Mouse (Mus musculus): ENCODE data around the gene Grid1. TPM values are rescaled to one million over a fixed set of nuclear protein-coding genes. Genes with fewer than 3 reads are reported as not detected.

Gene Grid1
- polyA plus RNA-seq, 1 experiment from 2014 or later, result 1.5 TPM

GRCm38 (mm10) chr14:35313380-35314299 lies 493.7 kb downstream of the Grid1 start:
- Histone ChIP-seq H3K27ac (no peak overlapping the region), H3K27me3 (no peaks in the 10 kb centered on the region), H3K4me2 (no peak overlapping the region), H3K9ac (no peak overlapping the region), H3K4me1 (no peaks in the 10 kb centered on the region), H3K9me3 (no peaks in the 10 kb centered on the region), H3K36me3 (replicated peaks) (no peaks in the 10 kb centered on the region), H3K4me3 (replicated peaks) (no peak overlapping the region)
- 82% methylated on average over 5 of the region's 5 CpGs for WGBS
- ATAC-seq (ENCODE audit: low FRiP score), result no peak

DNA sequence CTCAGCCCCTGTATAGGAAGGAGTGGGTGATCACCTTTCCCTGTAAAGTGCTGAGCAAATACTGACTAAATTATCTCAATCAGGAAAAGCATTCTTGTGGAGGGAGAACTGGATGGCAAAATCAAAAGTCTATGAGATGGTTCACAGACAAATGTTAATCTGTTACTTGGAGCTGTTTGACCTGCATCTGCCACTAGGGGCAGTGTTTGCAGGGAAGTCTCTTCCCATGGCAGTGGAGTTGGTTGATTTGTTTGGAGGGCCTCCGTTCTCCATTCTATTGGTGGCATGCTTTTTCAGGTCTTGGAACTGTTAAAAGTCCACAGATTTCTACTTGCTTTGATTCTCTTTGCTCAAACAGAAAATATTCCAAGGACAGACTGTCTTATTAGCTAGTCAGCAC lies 506.4 kb downstream of the Grid1 start:
- Histone ChIP-seq H3K27me3 (no peaks in the 10 kb centered on the region), H3K4me1 (no peaks in the 10 kb centered on the region), H3K9me3 (no peaks in the 10 kb centered on the region), H3K27ac (no peak overlapping the region), H3K4me2 (no peak overlapping the region), H3K36me3 (replicated peaks) (no peaks in the 10 kb centered on the region), H3K4me3 (replicated peaks) (no peak overlapping the region), H3K9ac (no peak overlapping the region)
- no peak for ATAC-seq (ENCODE audit: low FRiP score)
- WGBS, result 59% methylated on average over 1 of the region's 1 CpGs

DNA sequence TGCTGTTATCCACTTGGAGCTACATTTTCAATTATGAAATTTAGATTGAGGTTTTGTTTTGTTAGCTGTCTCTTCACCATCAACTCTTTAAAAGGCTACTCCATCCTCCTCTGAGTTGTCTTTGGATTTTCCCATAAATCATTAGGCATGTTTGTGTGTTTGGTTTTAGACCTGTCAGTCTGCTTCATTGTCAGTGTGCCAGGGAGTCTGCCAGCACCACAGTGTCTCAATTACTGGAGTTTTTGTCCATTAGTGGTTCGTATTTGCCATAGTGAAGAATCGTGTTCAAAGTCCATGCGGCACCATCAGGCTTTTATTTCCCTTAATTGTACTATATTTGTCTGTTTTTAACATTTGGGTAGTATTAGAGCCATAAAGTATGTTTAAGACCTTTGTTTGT lies 516.7 kb downstream of the Grid1 start:
- H3K27me3 ChIP-seq, result no peaks in the 10 kb centered on the region
- no peaks in the 10 kb centered on the region for H3K4me1 ChIP-seq
- no peaks in the 10 kb centered on the region for H3K36me3 ChIP-seq (replicated peaks)
- no peak overlapping the region for H3K27ac ChIP-seq
- no peak overlapping the region for H3K4me2 ChIP-seq
- H3K9ac ChIP-seq, result no peak overlapping the region
- 74% methylated on average over 3 of the region's 3 CpGs for WGBS
- H3K4me3 ChIP-seq (replicated peaks), result no peak overlapping the region
- no peak for ATAC-seq (ENCODE audit: low FRiP score)
- H3K9me3 ChIP-seq, result no peaks in the 10 kb centered on the region

GRCm38 (mm10) chr14:35356011-35356410 lies 536.1 kb downstream of the Grid1 start:
- no peak overlapping the region for H3K27ac ChIP-seq
- H3K27me3 ChIP-seq, result no peaks in the 10 kb centered on the region
- 73% methylated on average over 3 of the region's 3 CpGs for WGBS
- no peaks in the 10 kb centered on the region for H3K36me3 ChIP-seq (replicated peaks)
- no peak for ATAC-seq (ENCODE audit: low FRiP score)
- H3K4me2 ChIP-seq, result no peak overlapping the region
- no peaks in the 10 kb centered on the region for H3K4me1 ChIP-seq
- H3K4me3 ChIP-seq (replicated peaks), result no peak overlapping the region
- H3K9me3 ChIP-seq, result no peaks in the 10 kb centered on the region
- no peak overlapping the region for H3K9ac ChIP-seq

- no peaks in the 10 kb centered on the region for H3K27me3 ChIP-seq
- no peak overlapping the region for H3K9ac ChIP-seq
- no peak for ATAC-seq (ENCODE audit: low FRiP score)
- H3K4me2 ChIP-seq, result no peak overlapping the region
- no peaks in the 10 kb centered on the region for H3K4me1 ChIP-seq
- H3K36me3 ChIP-seq (replicated peaks), result no peaks in the 10 kb centered on the region
- WGBS, result 86% methylated on average over 6 of the region's 6 CpGs
- H3K4me3 ChIP-seq (replicated peaks), result no peak overlapping the region
- H3K27ac ChIP-seq, result no peak overlapping the region
- H3K9me3 ChIP-seq, result no peaks in the 10 kb centered on the region
Observed at GRCm38 (mm10) chr14:35356480-35357085, 536.7 kb downstream of the Grid1 start.

DNA sequence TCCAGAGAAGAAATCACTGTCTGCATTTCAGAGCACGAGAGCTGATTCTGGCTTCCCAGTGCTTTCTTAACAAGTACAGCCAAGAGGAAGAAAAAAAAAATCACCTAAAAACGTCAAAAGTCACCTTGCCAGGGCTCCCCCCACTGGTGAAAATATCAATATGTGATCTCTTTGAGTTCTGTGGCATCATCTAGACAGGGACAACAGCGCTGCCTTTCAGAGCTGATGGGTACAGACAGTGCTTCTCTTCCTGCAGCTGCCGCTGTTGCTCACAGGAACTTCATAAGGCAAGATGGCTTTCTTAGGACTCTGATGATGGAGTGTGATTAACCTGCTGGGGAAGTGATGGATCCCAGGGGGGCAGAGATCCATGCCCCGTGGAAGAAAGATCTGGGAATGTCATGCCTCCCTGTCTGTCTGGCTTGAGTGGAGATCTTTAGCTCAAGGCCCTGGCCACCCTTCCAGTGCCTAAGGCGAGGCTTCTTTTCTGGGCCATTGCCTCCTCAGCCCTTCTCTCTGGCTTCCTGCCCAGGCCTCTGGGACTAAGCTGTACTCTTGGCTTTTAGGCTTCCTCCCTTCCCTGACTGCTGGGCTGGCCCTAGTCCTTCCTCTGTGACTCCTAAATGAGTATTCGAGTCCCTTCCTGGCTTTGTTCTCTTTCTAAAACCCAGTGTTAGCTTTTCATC lies 538.4 kb downstream of the Grid1 start:
- Histone ChIP-seq H3K27ac (no peak overlapping the region), H3K9ac (no peak overlapping the region), H3K4me1 (no peaks in the 10 kb centered on the region), H3K27me3 (no peaks in the 10 kb centered on the region), H3K4me3 (replicated peaks) (no peak overlapping the region), H3K36me3 (replicated peaks) (no peaks in the 10 kb centered on the region), H3K9me3 (no peaks in the 10 kb centered on the region), H3K4me2 (no peak overlapping the region)
- ATAC-seq (ENCODE audit: low FRiP score), result no peak
- WGBS, result 58% methylated on average over 7 of the region's 7 CpGs

GRCm38 (mm10) chr14:35365177-35365944 lies 545.5 kb downstream of the Grid1 start:
- 63% methylated on average over 8 of the region's 8 CpGs for WGBS
- no peaks in the 10 kb centered on the region for H3K36me3 ChIP-seq (replicated peaks)
- ATAC-seq (ENCODE audit: low FRiP score), result peak; percentile 23; the same call in 1 of the 2 replicates
- no peak overlapping the region for H3K4me2 ChIP-seq
- no peak overlapping the region for H3K9ac ChIP-seq
- H3K27me3 ChIP-seq, result no peaks in the 10 kb centered on the region
- peaks cover 4% of the 10 kb centered on the region; the same call in 1 of the 2 replicates for H3K4me1 ChIP-seq
- no peak overlapping the region for H3K27ac ChIP-seq
- H3K9me3 ChIP-seq, result no peaks in the 10 kb centered on the region
- no peak overlapping the region for H3K4me3 ChIP-seq (replicated peaks)

DNA sequence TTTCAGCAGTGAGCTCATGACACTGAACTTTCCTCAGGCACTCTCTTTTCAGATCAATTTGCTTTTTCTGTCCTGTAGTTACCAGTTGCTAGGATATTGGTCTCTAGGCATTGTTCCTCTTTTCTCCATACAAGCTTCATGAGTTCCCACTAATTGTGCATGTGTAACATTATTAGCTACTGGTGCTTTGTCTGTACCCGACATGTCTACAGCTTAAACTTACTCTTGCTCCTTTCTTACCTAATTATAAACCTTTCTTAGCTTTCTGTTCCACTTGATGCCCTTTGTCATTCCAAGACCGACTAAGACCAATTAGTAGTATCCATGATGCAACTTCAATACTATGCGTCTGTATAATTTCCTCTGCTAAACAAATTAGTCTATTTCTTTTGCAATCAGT lies 554.5 kb downstream of the Grid1 start:
- no peak overlapping the region for H3K27ac ChIP-seq
- H3K4me3 ChIP-seq (replicated peaks), result no peak overlapping the region
- H3K36me3 ChIP-seq (replicated peaks), result no peaks in the 10 kb centered on the region
- ATAC-seq (ENCODE audit: low FRiP score), result peak; percentile 75; the same call in 1 of the 2 replicates
- H3K9ac ChIP-seq, result no peak overlapping the region
- 0 out of 2 replicates have a peak, but pooled peaks cover 6% of the 10 kb centered on the region for H3K9me3 ChIP-seq
- H3K27me3 ChIP-seq, result no peaks in the 10 kb centered on the region
- no peak overlapping the region for H3K4me2 ChIP-seq
- H3K4me1 ChIP-seq, result no peaks in the 10 kb centered on the region
- WGBS, result 37% methylated on average over 3 of the region's 3 CpGs

DNA sequence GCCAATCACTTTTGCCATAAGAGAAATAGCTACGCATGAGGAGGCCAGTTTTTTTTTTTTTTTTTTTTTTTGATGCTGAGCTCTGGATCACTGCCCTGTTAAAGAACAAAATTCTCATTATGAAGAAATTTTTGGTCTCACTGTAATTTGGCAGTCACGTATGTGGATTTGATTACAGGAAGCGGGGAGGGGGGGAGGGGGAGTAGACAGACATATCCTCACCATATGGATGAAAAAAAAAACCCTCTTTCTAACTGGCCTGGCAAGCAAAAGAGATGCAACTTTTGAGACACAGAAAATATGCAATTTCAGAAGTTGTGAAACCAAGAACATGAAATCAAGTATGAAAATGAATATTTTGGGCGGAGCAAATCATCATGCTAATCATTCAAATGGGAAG lies 573.7 kb downstream of the Grid1 start:
- Histone ChIP-seq H3K9me3 (no peaks in the 10 kb centered on the region), H3K36me3 (replicated peaks) (no peaks in the 10 kb centered on the region), H3K27ac (no peak overlapping the region), H3K4me2 (no peak overlapping the region), H3K4me3 (replicated peaks) (no peak overlapping the region), H3K4me1 (no peaks in the 10 kb centered on the region), H3K9ac (no peak overlapping the region), H3K27me3 (no peaks in the 10 kb centered on the region)
- no peak for ATAC-seq (ENCODE audit: low FRiP score)
- 83% methylated on average over 4 of the region's 4 CpGs for WGBS

GRCm38 (mm10) chr14:35404249-35404908 lies 584.5 kb downstream of the Grid1 start:
- H3K4me1 ChIP-seq, result no peaks in the 10 kb centered on the region
- ATAC-seq (ENCODE audit: low FRiP score), result no peak
- H3K27me3 ChIP-seq, result no peaks in the 10 kb centered on the region
- H3K9ac ChIP-seq, result no peak overlapping the region
- H3K4me2 ChIP-seq, result no peak overlapping the region
- H3K4me3 ChIP-seq (replicated peaks), result no peak overlapping the region
- H3K27ac ChIP-seq, result no peak overlapping the region
- 77% methylated on average over 3 of the region's 3 CpGs for WGBS
- H3K36me3 ChIP-seq (replicated peaks), result no peaks in the 10 kb centered on the region
- H3K9me3 ChIP-seq, result no peaks in the 10 kb centered on the region

GRCm38 (mm10) chr14:35430259-35430658 lies 610.4 kb downstream of the Grid1 start:
- Histone ChIP-seq H3K4me2 (no peak overlapping the region), H3K9ac (no peak overlapping the region), H3K27me3 (no peaks in the 10 kb centered on the region), H3K36me3 (replicated peaks) (no peaks in the 10 kb centered on the region), H3K27ac (no peak overlapping the region), H3K9me3 (no peaks in the 10 kb centered on the region), H3K4me3 (replicated peaks) (no peak overlapping the region), H3K4me1 (no peaks in the 10 kb centered on the region)
- ATAC-seq (ENCODE audit: low FRiP score), result no peak
- WGBS, result 80% methylated on average over 2 of the region's 2 CpGs
